Mouse (Mus musculus) G1E (cell line): ENCODE data around the gene Hebp1. TPM values are rescaled to one million over a fixed set of nuclear protein-coding genes. Genes with fewer than 3 reads are reported as not detected.

Source experiments
- ATAC-seq: 2 replicates; pipeline ENCODE4 v1.8.0; 2016; ENCODE audit warnings: mild to moderate bottlenecking; ENCODE audit not compliant: insufficient number of reproducible peaks, poor library complexity, low FRiP score, severe bottlenecking; ENCODE audit errors: extremely low read depth
- DNase-seq: peaks from one replicate; pipeline ENCODE4 v3.0.0; 2012; ENCODE audit warnings: low spot score
- H3K27me3 ChIP-seq: 2 replicates; pipeline ENCODE4 v1.6.1; 2012; ENCODE audit warnings: mild to moderate bottlenecking, low read length, inconsistent platforms; ENCODE audit not compliant: insufficient read depth
- H3K36me3 ChIP-seq: replicated peaks from 2 replicates; pipeline ENCODE3; 2012; ENCODE audit warnings: mild to moderate bottlenecking, inconsistent platforms
- H3K4me1 ChIP-seq: 2 replicates; pipeline ENCODE4 v1.6.1; 2012; ENCODE audit warnings: low read depth, low read length, inconsistent platforms, mixed read lengths; ENCODE audit not compliant: insufficient read depth
- H3K4me3 ChIP-seq: 2 replicates; pipeline ENCODE4 v1.5.1; 2012; ENCODE audit warnings: low read depth, mild to moderate bottlenecking, inconsistent platforms, low read length, moderate library complexity, mixed read lengths
- H3K9me3 ChIP-seq: replicated peaks from 2 replicates; pipeline ENCODE4 v1.6.1; 2012; ENCODE audit warnings: inconsistent platforms
- CTCF ChIP-seq: IDR thresholded peaks from 2 replicates; pipeline ENCODE4 v1.5.1; 2012; ENCODE audit warnings: low read depth, low read length, inconsistent platforms, mixed read lengths
- GATA1 ChIP-seq: IDR thresholded peaks from 2 replicates; pipeline ENCODE4 v1.6.1; 2012; ENCODE audit warnings: borderline replicate concordance, low read length, inconsistent platforms, mixed read lengths
- GATA2 ChIP-seq: IDR thresholded peaks from 2 replicates; pipeline ENCODE4 v1.6.1; 2012; ENCODE audit warnings: low read depth, low read length, inconsistent platforms, borderline replicate concordance
- POLR2AphosphoS5 ChIP-seq: IDR thresholded peaks from 2 replicates; pipeline ENCODE4 v1.6.1; 2012; ENCODE audit warnings: low read depth, low read length, inconsistent platforms; ENCODE audit not compliant: insufficient replicate concordance
- TAL1 ChIP-seq: conservative IDR thresholded peaks from 2 replicates; pipeline ENCODE4 v1.6.1; 2012; ENCODE audit warnings: low read depth, low read length, inconsistent platforms, mixed read lengths
- polyA plus RNA-seq: library from polyadenylated mRNA; stranded (reverse); fragments of >175 nt; gene quantifications from 2 replicates; pipeline ENCODE4 v1.2.3, GENCODE M21; 2012
- total RNA-seq, 2 experiments: library from RNA; stranded (forward) in 1 of 2; stranded (reverse) in 1 of 2; fragments of 200-1000 nt in 1 of 2; fragments of >200 nt in 1 of 2; fragmentation: Nextera tagmentation in 1 of 2; gene quantifications; 2 replicates each; pipeline ENCODE4 v1.2.3; 2014 to 2017

Gene Hebp1
- total and polyA plus RNA-seq, 3 experiments: 5.6 to 45.4 (median 21.4) TPM

- ATAC-seq (no peak), DNase-seq (no peak)
- no peaks in the 10 kb centered on the region for H3K27me3 ChIP-seq
- peaks cover 19% of the 10 kb centered on the region for H3K9me3 ChIP-seq
- no peak overlapping the region for H3K4me3 ChIP-seq
- H3K4me1 ChIP-seq: no peaks in the 10 kb centered on the region
- H3K36me3 ChIP-seq: peaks cover 69% of the 10 kb centered on the region
- no peak for TF ChIP-seq GATA1
- TF ChIP-seq POLR2AphosphoS5: no peak
- TF ChIP-seq GATA2: no peak
- TF ChIP-seq TAL1: no peak
- no peak for TF ChIP-seq CTCF
Observed at GRCm38 (mm10) chr6:135144516-135144915, 53.3 kb downstream of the Hebp1 start.

GRCm38 (mm10) chr6:135143151-135143550, 54.7 kb downstream of the Hebp1 start:
- Histone ChIP-seq H3K4me1 (no peaks in the 10 kb centered on the region), H3K4me3 (no peak overlapping the region), H3K27me3 (no peaks in the 10 kb centered on the region), H3K36me3 (peaks cover 68% of the 10 kb centered on the region), H3K9me3 (peaks cover 14% of the 10 kb centered on the region)
- DNase-seq: no peak
- TF ChIP-seq CTCF: no peak
- no peak for TF ChIP-seq GATA1
- no peak for TF ChIP-seq POLR2AphosphoS5
- no peak for TF ChIP-seq GATA2
- TF ChIP-seq TAL1: no peak
- no peak for ATAC-seq

DNA sequence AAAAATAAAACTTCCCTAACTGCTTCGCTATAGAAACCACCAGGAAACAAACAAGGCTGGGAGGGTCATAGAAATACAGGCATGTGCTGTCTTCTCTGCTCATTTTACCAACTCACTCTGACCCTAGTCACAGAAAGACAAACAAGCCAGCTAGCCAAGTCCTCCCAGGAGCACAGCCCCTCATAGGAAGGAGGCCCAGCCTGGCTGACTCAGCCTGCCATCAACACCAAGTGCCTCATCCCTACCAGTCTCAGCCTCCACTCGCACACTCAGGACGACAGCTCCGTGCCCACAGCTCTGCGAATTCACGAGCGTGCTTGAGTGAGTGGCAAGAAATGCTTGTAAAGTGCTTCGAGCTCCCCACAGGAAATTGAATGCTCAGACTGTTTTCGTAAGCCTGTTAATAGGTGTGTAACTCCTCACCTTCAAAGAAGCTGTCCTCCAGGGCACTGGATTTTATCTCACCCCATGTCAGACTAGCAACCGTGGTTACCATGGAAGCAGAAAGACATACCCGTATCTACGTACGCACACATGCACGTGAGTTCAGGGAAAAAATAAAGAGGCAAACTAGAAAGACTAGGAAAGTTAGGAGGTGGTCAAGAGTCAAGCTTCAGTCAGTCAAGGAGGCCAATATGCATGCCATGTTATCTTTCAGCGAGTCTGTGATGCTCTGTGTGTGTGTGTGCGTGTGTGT, 56.2 kb downstream of the Hebp1 start:
- Histone ChIP-seq H3K36me3 (peaks cover 63% of the 10 kb centered on the region), H3K9me3 (peaks cover 17% of the 10 kb centered on the region)

DNA sequence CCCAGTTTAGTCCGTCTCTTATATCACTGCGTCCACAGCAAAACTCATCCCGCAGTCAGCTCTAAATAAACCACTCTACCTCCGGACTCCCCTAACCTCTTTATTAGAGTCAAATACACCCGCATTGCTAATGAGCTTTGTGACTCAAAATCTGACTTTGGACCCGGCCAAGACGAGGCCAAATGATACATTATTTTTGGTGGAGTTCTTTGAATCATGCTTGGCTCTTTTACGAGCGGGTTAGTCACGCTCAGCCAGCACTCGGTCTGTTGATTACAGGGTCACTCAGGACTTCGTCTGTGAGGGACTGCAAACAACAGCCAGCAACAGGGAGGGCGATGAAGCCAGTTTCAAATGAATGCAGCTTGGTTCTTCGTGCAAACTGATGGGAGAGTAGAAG, 59.1 kb downstream of the Hebp1 start:
- Histone ChIP-seq H3K27me3 (no peaks in the 10 kb centered on the region), H3K36me3 (peaks cover 62% of the 10 kb centered on the region), H3K4me1 (no peaks in the 10 kb centered on the region), H3K4me3 (no peak overlapping the region), H3K9me3 (peaks cover 26% of the 10 kb centered on the region)
- TF ChIP-seq TAL1 (no peak), GATA2 (no peak)
- DNase-seq (no peak), ATAC-seq (no peak)

More for the DNA sequence above, 56.2 kb downstream of the Hebp1 start:
- no peaks in the 10 kb centered on the region for H3K4me1 ChIP-seq
- ATAC-seq (no peak), DNase-seq (no peak)
- H3K4me3 ChIP-seq: no peak overlapping the region
- no peaks in the 10 kb centered on the region for H3K27me3 ChIP-seq
- no peak for TF ChIP-seq GATA1
- TF ChIP-seq GATA2: no peak
- TF ChIP-seq POLR2AphosphoS5: no peak
- no peak for TF ChIP-seq CTCF
- no peak for TF ChIP-seq TAL1

DNA sequence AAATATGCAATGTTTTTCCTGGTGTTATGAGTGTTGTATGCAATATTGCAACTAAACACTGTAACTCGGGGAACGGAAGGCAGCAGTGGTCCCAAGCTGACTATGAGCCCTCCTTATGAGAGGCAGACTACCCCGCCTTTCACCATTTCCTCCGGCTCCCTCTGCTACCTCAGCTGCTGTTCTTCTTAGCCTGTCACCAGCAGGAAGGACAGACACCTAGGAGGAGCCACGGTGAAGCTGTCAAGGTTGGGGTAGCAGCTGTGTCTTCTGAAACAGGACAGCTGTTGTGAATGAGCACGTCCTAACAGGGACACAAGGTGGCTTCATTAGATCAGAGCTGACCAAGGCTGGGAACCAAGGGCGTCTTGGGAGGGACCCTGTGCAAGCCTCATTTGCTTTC, 59.6 kb downstream of the Hebp1 start:
- H3K4me1 ChIP-seq: no peaks in the 10 kb centered on the region
- no peaks in the 10 kb centered on the region for H3K27me3 ChIP-seq
- peaks cover 28% of the 10 kb centered on the region for H3K9me3 ChIP-seq
- DNase-seq (no peak), ATAC-seq (no peak)
- TF ChIP-seq GATA1 (no peak), POLR2AphosphoS5 (no peak), TAL1 (no peak), GATA2 (no peak), CTCF (no peak)
- peaks cover 56% of the 10 kb centered on the region for H3K36me3 ChIP-seq
- H3K4me3 ChIP-seq: no peak overlapping the region

DNA sequence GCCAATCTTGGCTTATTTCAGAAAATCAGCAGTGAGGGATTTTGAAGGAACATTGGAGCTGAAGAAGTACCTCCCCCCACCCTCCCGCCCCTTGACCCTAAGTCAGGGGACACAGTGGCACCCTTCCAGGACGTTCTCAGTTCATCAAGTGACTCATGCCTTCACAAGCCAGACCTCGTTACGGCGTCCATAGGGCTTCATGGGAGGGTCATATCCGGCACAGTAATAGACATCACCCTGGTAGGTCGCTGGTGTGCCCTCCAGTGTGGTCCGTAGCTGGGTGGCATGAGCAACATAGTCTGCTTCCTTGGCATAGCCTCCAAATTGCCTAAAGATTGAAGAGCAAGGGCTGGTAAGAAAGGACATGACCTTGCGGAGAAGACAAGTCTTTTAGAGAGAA, 60.1 kb downstream of the Hebp1 start:
- TF ChIP-seq POLR2AphosphoS5 (no peak), GATA2 (no peak), CTCF (no peak), GATA1 (no peak), TAL1 (no peak)
- Histone ChIP-seq H3K4me3 (no peak overlapping the region), H3K27me3 (no peaks in the 10 kb centered on the region), H3K9me3 (peaks cover 28% of the 10 kb centered on the region), H3K36me3 (peaks cover 52% of the 10 kb centered on the region), H3K4me1 (no peaks in the 10 kb centered on the region)
- DNase-seq (no peak), ATAC-seq (no peak)
